Mouse (Mus musculus): ENCODE data around the gene Slc8b1. TPM values are rescaled to one million over a fixed set of nuclear protein-coding genes. Genes with fewer than 3 reads are reported as not detected.
A peak's percentile ranks its signal among the peaks of the same experiment; 100 is the strongest.

The Slc8b1 gene
- polyA plus RNA-seq, 1 experiment from 2014 or later: 2.3 TPM

- H3K9me3 ChIP-seq (ENCODE audit: control insufficient read depth, low read length): no peaks in the 10 kb centered on the region
- H3K36me3 ChIP-seq (ENCODE audit: control insufficient read depth, insufficient read depth, low read length): peaks cover 15% of the 10 kb centered on the region
- H3K27me3 ChIP-seq (replicated peaks; ENCODE audit: control insufficient read depth, insufficient read depth, low read length): no peaks in the 10 kb centered on the region
- no peak overlapping the region for H3K27ac ChIP-seq (ENCODE audit: low read depth, low read length)
- H3K9ac ChIP-seq (ENCODE audit: low read depth, low read length): no peak overlapping the region
- no peak overlapping the region for H3K4me2 ChIP-seq (ENCODE audit: low read length)
- 79% methylated on average over 24 of the region's 24 CpGs for WGBS
- peaks cover 10% of the 10 kb centered on the region for H3K4me1 ChIP-seq (ENCODE audit: control insufficient read depth, insufficient read depth, low read depth, low read length)
- no peak overlapping the region for H3K4me3 ChIP-seq (ENCODE audit: low read length)
- ATAC-seq: no peak
Measured at GRCm38 (mm10) chr5:120555871-120556270, 44.9 kb downstream of the Slc8b1 start.

DNA sequence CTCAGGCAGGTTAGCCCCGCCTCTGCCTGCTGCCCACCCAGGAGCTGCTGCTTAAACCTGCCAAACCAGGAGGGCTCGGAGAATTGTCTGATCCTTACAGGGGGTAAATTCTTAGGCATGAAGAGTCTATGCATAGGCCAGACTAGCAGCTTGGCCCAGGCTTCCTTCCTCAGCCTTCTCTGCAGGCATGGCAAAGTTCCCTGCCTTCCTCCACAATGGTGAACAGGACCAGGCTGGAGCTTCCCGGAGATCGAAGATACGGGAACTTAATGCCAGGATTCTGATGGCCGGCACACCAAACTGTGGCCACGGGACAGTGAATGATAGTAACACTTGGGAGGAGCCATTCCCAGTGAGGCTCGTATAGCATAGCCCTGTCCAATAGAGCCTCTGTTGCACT lies 47.1 kb downstream of the Slc8b1 start:
- H3K4me3 ChIP-seq (ENCODE audit: low read length): no peak overlapping the region
- H3K27ac ChIP-seq (ENCODE audit: low read depth, low read length): no peak overlapping the region
- 0 out of 2 replicates have a peak overlapping the region, but pooled peaks have one; percentile 10 for H3K9ac ChIP-seq (ENCODE audit: low read depth, low read length)
- 79% methylated on average over 8 of the region's 8 CpGs for WGBS
- H3K4me2 ChIP-seq (ENCODE audit: low read length): no peak overlapping the region
- ATAC-seq: no peak
- no peaks in the 10 kb centered on the region for H3K9me3 ChIP-seq (ENCODE audit: control insufficient read depth, low read length)
- H3K27me3 ChIP-seq (replicated peaks; ENCODE audit: control insufficient read depth, insufficient read depth, low read length): no peaks in the 10 kb centered on the region
- peaks cover 17% of the 10 kb centered on the region for H3K4me1 ChIP-seq (ENCODE audit: control insufficient read depth, insufficient read depth, low read depth, low read length)
- peaks cover 11% of the 10 kb centered on the region for H3K36me3 ChIP-seq (ENCODE audit: control insufficient read depth, insufficient read depth, low read length)

GRCm38 (mm10) chr5:120558762-120559161 lies 47.8 kb downstream of the Slc8b1 start:
- no peak overlapping the region for H3K4me3 ChIP-seq (ENCODE audit: low read length)
- no peak overlapping the region for H3K9ac ChIP-seq (ENCODE audit: low read depth, low read length)
- ATAC-seq: no peak
- H3K4me1 ChIP-seq (ENCODE audit: control insufficient read depth, insufficient read depth, low read depth, low read length): peaks cover 17% of the 10 kb centered on the region
- 64% methylated on average over 14 of the region's 14 CpGs for WGBS
- no peak overlapping the region for H3K27ac ChIP-seq (ENCODE audit: low read depth, low read length)
- H3K27me3 ChIP-seq (replicated peaks; ENCODE audit: control insufficient read depth, insufficient read depth, low read length): no peaks in the 10 kb centered on the region
- no peaks in the 10 kb centered on the region for H3K9me3 ChIP-seq (ENCODE audit: control insufficient read depth, low read length)
- H3K4me2 ChIP-seq (ENCODE audit: low read length): no peak overlapping the region
- H3K36me3 ChIP-seq (ENCODE audit: control insufficient read depth, insufficient read depth, low read length): peaks cover 8% of the 10 kb centered on the region

- peaks cover 27% of the 10 kb centered on the region for H3K4me1 ChIP-seq (ENCODE audit: control insufficient read depth, insufficient read depth, low read depth, low read length)
- no peak overlapping the region for H3K9ac ChIP-seq (ENCODE audit: low read depth, low read length)
- H3K27ac ChIP-seq (ENCODE audit: low read depth, low read length): peak overlapping the region; percentile 75
- ATAC-seq: no peak
- no peaks in the 10 kb centered on the region for H3K27me3 ChIP-seq (replicated peaks; ENCODE audit: control insufficient read depth, insufficient read depth, low read length)
- H3K4me2 ChIP-seq (ENCODE audit: low read length): peak overlapping the region; percentile 12
- no peak overlapping the region for H3K4me3 ChIP-seq (ENCODE audit: low read length)
- peaks cover 2% of the 10 kb centered on the region; the same call in 1 of the 2 replicates for H3K36me3 ChIP-seq (ENCODE audit: control insufficient read depth, insufficient read depth, low read length)
- WGBS: 49% methylated on average over 9 of the region's 9 CpGs
- H3K9me3 ChIP-seq (ENCODE audit: control insufficient read depth, low read length): no peaks in the 10 kb centered on the region
Measured at GRCm38 (mm10) chr5:120560129-120560615, 49.2 kb downstream of the Slc8b1 start.

- Histone ChIP-seq H3K4me1 (ENCODE audit: control insufficient read depth, insufficient read depth, low read depth, low read length) (peaks cover 32% of the 10 kb centered on the region), H3K9me3 (ENCODE audit: control insufficient read depth, low read length) (no peaks in the 10 kb centered on the region), H3K27ac (ENCODE audit: low read depth, low read length) (peak overlapping the region; percentile 75), H3K4me3 (ENCODE audit: low read length) (no peak overlapping the region), H3K36me3 (ENCODE audit: control insufficient read depth, insufficient read depth, low read length) (no peaks in the 10 kb centered on the region; the same call in 1 of the 2 replicates), H3K27me3 (replicated peaks; ENCODE audit: control insufficient read depth, insufficient read depth, low read length) (no peaks in the 10 kb centered on the region), H3K9ac (ENCODE audit: low read depth, low read length) (peak overlapping the region; percentile 38), H3K4me2 (ENCODE audit: low read length) (peak overlapping the region; percentile 36)
- ATAC-seq: peak; percentile 84
- 17% methylated on average over 16 of the region's 16 CpGs for WGBS
Measured at GRCm38 (mm10) chr5:120560616-120561311, 49.8 kb downstream of the Slc8b1 start.

- H3K4me1 ChIP-seq (ENCODE audit: control insufficient read depth, insufficient read depth, low read depth, low read length): peaks cover 57% of the 10 kb centered on the region
- no peak for ATAC-seq
Measured at GRCm38 (mm10) chr5:120562956-120563913, 52.3 kb downstream of the Slc8b1 start.

DNA sequence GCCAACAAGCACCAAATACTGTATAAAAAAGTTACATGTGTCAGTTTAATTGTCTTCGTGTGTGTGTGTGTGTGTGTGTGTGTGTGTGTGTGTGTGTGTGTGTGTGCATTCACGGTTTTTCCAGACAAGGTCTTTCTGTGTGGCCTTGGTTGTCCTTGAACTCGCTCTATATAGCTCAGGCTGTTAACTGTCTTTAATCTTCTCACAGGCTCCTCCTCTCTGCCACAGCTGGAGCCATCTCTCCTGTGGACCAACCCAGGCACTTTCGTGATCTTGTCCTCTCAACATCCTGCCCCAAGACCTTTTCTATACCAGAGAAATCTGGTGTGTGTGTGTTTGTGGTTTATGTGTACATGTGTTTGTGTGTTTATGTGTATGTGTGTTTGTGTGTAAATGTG lies 52.9 kb downstream of the Slc8b1 start:
- Histone ChIP-seq H3K4me1 (ENCODE audit: control insufficient read depth, insufficient read depth, low read depth, low read length) (peaks cover 63% of the 10 kb centered on the region), H3K9me3 (ENCODE audit: control insufficient read depth, low read length) (no peaks in the 10 kb centered on the region), H3K27ac (ENCODE audit: low read depth, low read length) (no peak overlapping the region), H3K4me3 (ENCODE audit: low read length) (no peak overlapping the region), H3K9ac (ENCODE audit: low read depth, low read length) (no peak overlapping the region), H3K4me2 (ENCODE audit: low read length) (no peak overlapping the region), H3K27me3 (replicated peaks; ENCODE audit: control insufficient read depth, insufficient read depth, low read length) (no peaks in the 10 kb centered on the region), H3K36me3 (ENCODE audit: control insufficient read depth, insufficient read depth, low read length) (no peaks in the 10 kb centered on the region)
- WGBS: 54% methylated on average over 4 of the region's 4 CpGs
- no peak for ATAC-seq

More at GRCm38 (mm10) chr5:120562956-120563913, 52.3 kb downstream of the Slc8b1 start:
- no peak overlapping the region for H3K4me2 ChIP-seq (ENCODE audit: low read length)
- H3K4me3 ChIP-seq (ENCODE audit: low read length): no peak overlapping the region
- H3K9ac ChIP-seq (ENCODE audit: low read depth, low read length): no peak overlapping the region
- H3K9me3 ChIP-seq (ENCODE audit: control insufficient read depth, low read length): no peaks in the 10 kb centered on the region
- WGBS: 62% methylated on average over 28 of the region's 28 CpGs
- H3K27ac ChIP-seq (ENCODE audit: low read depth, low read length): peak overlapping the region; percentile 34
- no peaks in the 10 kb centered on the region for H3K27me3 ChIP-seq (replicated peaks; ENCODE audit: control insufficient read depth, insufficient read depth, low read length)
- H3K36me3 ChIP-seq (ENCODE audit: control insufficient read depth, insufficient read depth, low read length): no peaks in the 10 kb centered on the region

DNA sequence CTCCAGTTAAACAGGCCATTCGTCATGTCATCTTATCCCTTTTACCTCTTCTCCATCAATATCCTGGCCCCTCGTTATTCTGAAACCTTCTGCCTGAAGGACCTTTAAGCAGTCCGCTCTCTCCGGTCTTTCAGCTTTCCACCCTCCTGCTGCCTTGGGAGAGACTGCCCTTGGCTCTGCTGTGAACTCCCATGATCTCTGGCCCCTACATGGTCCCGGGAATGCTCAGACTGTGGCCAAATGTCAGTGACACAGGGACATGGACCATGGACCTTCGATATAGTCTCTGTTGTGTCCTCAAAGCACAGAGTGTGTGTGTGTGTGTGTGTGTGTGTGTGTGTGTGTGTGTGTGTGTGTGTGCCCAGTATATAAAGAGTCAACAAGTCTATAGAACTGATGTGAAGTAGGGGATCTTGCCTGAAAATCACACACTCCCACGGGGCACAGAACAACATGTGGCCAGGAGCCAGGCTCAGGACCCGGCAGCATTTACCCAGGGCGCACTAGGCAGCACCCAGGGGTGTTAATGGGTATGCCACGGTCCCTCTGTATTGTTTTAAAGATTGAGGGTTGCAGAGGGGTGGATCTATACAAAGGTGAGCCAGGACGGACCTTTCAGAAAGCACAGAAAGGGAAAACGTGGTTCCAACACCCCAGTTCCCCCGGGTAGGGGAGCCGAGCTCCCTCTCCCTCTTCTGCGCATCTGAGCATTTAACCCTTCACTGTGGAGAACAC lies 54.4 kb downstream of the Slc8b1 start:
- ATAC-seq: no peak
- no peaks in the 10 kb centered on the region for H3K27me3 ChIP-seq (replicated peaks; ENCODE audit: control insufficient read depth, insufficient read depth, low read length)
- peaks cover 69% of the 10 kb centered on the region for H3K4me1 ChIP-seq (ENCODE audit: control insufficient read depth, insufficient read depth, low read depth, low read length)
- WGBS: 21% methylated on average over 15 of the region's 15 CpGs
- H3K36me3 ChIP-seq (ENCODE audit: control insufficient read depth, insufficient read depth, low read length): no peaks in the 10 kb centered on the region
- H3K9ac ChIP-seq (ENCODE audit: low read depth, low read length): peak overlapping the region; percentile 41; the same call in 1 of the 2 replicates
- no peak overlapping the region; the same call in 1 of the 2 replicates for H3K4me2 ChIP-seq (ENCODE audit: low read length)
- H3K9me3 ChIP-seq (ENCODE audit: control insufficient read depth, low read length): no peaks in the 10 kb centered on the region
- peak overlapping the region; percentile 90 for H3K27ac ChIP-seq (ENCODE audit: low read depth, low read length)
- H3K4me3 ChIP-seq (ENCODE audit: low read length): no peak overlapping the region
